Mouse (Mus musculus) liver, postnatal 0 days (tissue): ENCODE measurements around the gene Magee1. TPM values are rescaled to one million over a fixed set of nuclear protein-coding genes. Genes with fewer than 3 reads are reported as not detected.
"Not testable (repeated sequence)": the region's sequence is repeated elsewhere in the genome, so short reads cannot be mapped to it uniquely, and the experiment has no call there.

ENCODE experiments used
- ATAC-seq: fragments of 200-750 bp; cut with Nextera tagmentation; 2 replicates; pipeline ENCODE4 v1.8.0; 2017; ENCODE audit warnings: mild to moderate bottlenecking, moderate library complexity
- DNase-seq: peaks from one replicate; pipeline ENCODE4 v3.0.0-alpha.2; 2016
- H3K27ac ChIP-seq: fragments of 300-500 bp; sonication (generic); 2 replicates; pipeline ENCODE4 v1.5.1; 2014; ENCODE audit warnings: antibody characterized with exemption, moderate library complexity, mild to moderate bottlenecking, low read depth
- H3K27me3 ChIP-seq: fragments of 300-500 bp; sonication (generic); 2 replicates; pipeline ENCODE4 v1.6.1; 2014; ENCODE audit warnings: low read length, control low read depth, mixed read lengths; ENCODE audit not compliant: insufficient read depth
- H3K36me3 ChIP-seq: fragments of 300-500 bp; sonication (generic); replicated peaks from 2 replicates; pipeline ENCODE4 v1.6.1; 2014; ENCODE audit warnings: mild to moderate bottlenecking, control low read depth, low read length, moderate library complexity, mixed read lengths; ENCODE audit not compliant: insufficient read depth
- H3K4me1 ChIP-seq: fragments of 300-500 bp; sonication (generic); 2 replicates; pipeline ENCODE4 v1.6.1; 2014; ENCODE audit warnings: antibody characterized with exemption, mild to moderate bottlenecking, control low read depth; ENCODE audit not compliant: insufficient read depth
- H3K4me2 ChIP-seq: fragments of 300-500 bp; sonication (generic); 2 replicates; pipeline ENCODE4 v1.6.1; 2014; ENCODE audit warnings: low read depth, mild to moderate bottlenecking, low read length, moderate library complexity, mixed read lengths
- H3K4me3 ChIP-seq: fragments of 300-500 bp; sonication (generic); 2 replicates; pipeline ENCODE4 v1.5.1; 2014; ENCODE audit warnings: low read depth, low read length
- H3K9ac ChIP-seq: fragments of 300-500 bp; sonication (generic); replicated peaks from 2 replicates; pipeline ENCODE4 v1.6.1; 2014; ENCODE audit warnings: mild to moderate bottlenecking, moderate library complexity
- H3K9me3 ChIP-seq: fragments of 300-500 bp; sonication (generic); 2 replicates; pipeline ENCODE4 v1.6.1; 2016; ENCODE audit warnings: mild to moderate bottlenecking, control low read depth, low read length, mixed read lengths
- CTCF ChIP-seq: sonication (generic); IDR thresholded peaks from 2 replicates; pipeline ENCODE4 v1.5.1; 2016; ENCODE audit warnings: antibody characterized with exemption, low read depth
- EP300 ChIP-seq: IDR thresholded peaks from 2 replicates; pipeline ENCODE4 v1.6.1; 2016; ENCODE audit warnings: antibody characterized with exemption, low read depth, mild to moderate bottlenecking
- WGBS: fragments of 180-500 bp; shearing (Covaris S2); extraction: QIAGEN DNeasy Blood & Tissue Kit; methylation state at CpG from one replicate; pipeline ENCODE4 v1.1.7; 2014; ENCODE audit not compliant: insufficient replicate concordance; 5-methylcytosine and 5-hydroxymethylcytosine counted together
- polyA plus RNA-seq: library from polyadenylated mRNA; unstranded; fragments of >200 nt; fragmentation: Nextera tagmentation; extraction: Ambion mirVana; gene quantifications from 2 replicates; pipeline ENCODE4 v1.2.1, GENCODE M21; 2015

Magee1 gene
- 1.5 and 1.6 TPM in 2 replicates for polyA plus RNA-seq

GRCm38 (mm10) chrX:105120275-105121226 is at the start of gene Magee1:
Gene Magee1, plus strand, starts transcription at chrX:105120378.
- TF ChIP-seq EP300 (no peak), CTCF (no peak)
- Histone ChIP-seq H3K9me3 (no peaks in the 10 kb centered on the region), H3K4me3 (peak within 1 kb of the TSS; percentile 55), H3K9ac (peak within 1 kb of the TSS; percentile 46), H3K27ac (no peak within 1 kb of the TSS), H3K4me1 (no peaks in the 10 kb centered on the region), H3K4me2 (peak within 1 kb of the TSS; percentile 92), H3K27me3 (0 out of 2 replicates have a peak, but pooled peaks cover 4% of the 10 kb centered on the region), H3K36me3 (no peaks in the 10 kb centered on the region)
- DNase-seq (peak; percentile 66), ATAC-seq (peak; percentile 63)
- 14% methylated on average over 65 of the region's 65 CpGs for WGBS

GRCm38 (mm10) chrX:105079151-105079550 is 41.0 kb upstream of the Magee1 start:
- Histone ChIP-seq H3K36me3 (peaks cover 3% of the 10 kb centered on the region), H3K9ac (0 out of 2 replicates have a peak overlapping the region, but pooled peaks have one; percentile 3), H3K27ac (no peak overlapping the region), H3K4me1 (no peaks in the 10 kb centered on the region), H3K4me2 (peak overlapping the region; percentile 82), H3K9me3 (no peaks in the 10 kb centered on the region), H3K27me3 (no peaks in the 10 kb centered on the region), H3K4me3 (peak overlapping the region; percentile 62)
- 7% methylated on average over 12 of the region's 12 CpGs for WGBS
- ATAC-seq, result peak; percentile 29
- TF ChIP-seq CTCF (no peak), EP300 (no peak)
- no peak for DNase-seq

GRCm38 (mm10) chrX:105079615-105080092 is 40.5 kb upstream of the Magee1 start, which contains the start of gene Pbdc1:
Gene Pbdc1, plus strand, starts transcription at chrX:105079756.
- DNase-seq (peak; percentile 91), ATAC-seq (peak; percentile 100)
- Histone ChIP-seq H3K27me3 (no peaks in the 10 kb centered on the region), H3K9ac (peak within 1 kb of the TSS; percentile 58), H3K9me3 (no peaks in the 10 kb centered on the region), H3K36me3 (peaks cover 3% of the 10 kb centered on the region), H3K4me2 (peak within 1 kb of the TSS; percentile 82), H3K4me1 (no peaks in the 10 kb centered on the region), H3K4me3 (peak within 1 kb of the TSS; percentile 62), H3K27ac (peak within 1 kb of the TSS; percentile 71)
- WGBS, result 3% methylated on average over 35 of the region's 35 CpGs
- TF ChIP-seq EP300 (peak; percentile 57; the same call in 1 of the 2 replicates), CTCF (0 out of 2 replicates have a peak, but pooled peaks have one; percentile 3)

GRCm38 (mm10) chrX:105080096-105080495 is 40.1 kb upstream of the Magee1 start:
- Histone ChIP-seq H3K27ac (peak overlapping the region; percentile 71), H3K4me2 (peak overlapping the region; percentile 82), H3K4me3 (peak overlapping the region; percentile 62), H3K9me3 (no peaks in the 10 kb centered on the region), H3K4me1 (no peaks in the 10 kb centered on the region), H3K27me3 (no peaks in the 10 kb centered on the region), H3K9ac (peak overlapping the region; percentile 58), H3K36me3 (peaks cover 3% of the 10 kb centered on the region)
- 5% methylated on average over 8 of the region's 8 CpGs for WGBS
- no peak for TF ChIP-seq CTCF
- no peak for TF ChIP-seq EP300
- ATAC-seq, result peak; percentile 7; the same call in 1 of the 2 replicates
- DNase-seq, result no peak

GRCm38 (mm10) chrX:105083013-105083412 is 37.2 kb upstream of the Magee1 start:
- not testable (repeated sequence) for H3K27me3 ChIP-seq, ATAC-seq, DNase-seq, H3K4me1 ChIP-seq, H3K9me3 ChIP-seq, H3K36me3 ChIP-seq, H3K9ac ChIP-seq, H3K4me3 ChIP-seq, H3K27ac ChIP-seq, H3K4me2 ChIP-seq
- WGBS, result 69% methylated on average over 7 of the region's 7 CpGs

- Histone ChIP-seq H3K4me1 (no peaks in the 10 kb centered on the region), H3K9me3 (no peaks in the 10 kb centered on the region), H3K4me2 (no peak overlapping the region), H3K36me3 (no peaks in the 10 kb centered on the region), H3K4me3 (no peak overlapping the region), H3K27me3 (no peaks in the 10 kb centered on the region), H3K27ac (no peak overlapping the region), H3K9ac (no peak overlapping the region)
- 46% methylated on average over 5 of the region's 5 CpGs for WGBS
- peak; percentile 11 for DNase-seq
- TF ChIP-seq EP300, result no peak
- peak; percentile 73 for TF ChIP-seq CTCF
- no peak for ATAC-seq
These were observed 16.0 kb upstream of the Magee1 start for GRCm38 (mm10) chrX:105104175-105104574.
